Comparison of ENCODE assay signal across 8 mouse cellular contexts in genomic region chr3:68583771-68584511, GRCm38 (mm10).
DNase-seq lines count a peak whose midpoint lies in the region; ATAC-seq and TF ChIP-seq lines count a peak whose summit lies in the region.

No protein-coding gene starts in this region.

- peak overlapping the region; percentile 71 for H3K4me3 ChIP-seq in gastrocnemius, adult 2 months
- H3K4me3 ChIP-seq in hindbrain, embryonic 13.5 days, result no peak overlapping the region
- no peak overlapping the region for H3K4me3 ChIP-seq in midbrain, embryonic 11.5 days (ENCODE audit: low read depth, low read length)

- 23% methylated on average over 14 of the region's 14 CpGs for WGBS in hindbrain, embryonic 13.5 days
- 56% methylated on average over 14 of the region's 14 CpGs for WGBS in midbrain, embryonic 11.5 days

- H3K9me3 ChIP-seq in hindbrain, embryonic 13.5 days, result no peaks in the 10 kb centered on the region
- no peaks in the 10 kb centered on the region for H3K9me3 ChIP-seq in midbrain, embryonic 11.5 days (ENCODE audit: control insufficient read depth, low read length)

- no peaks in the 10 kb centered on the region for H3K36me3 ChIP-seq in hindbrain, embryonic 13.5 days
- H3K36me3 ChIP-seq in midbrain, embryonic 11.5 days (ENCODE audit: control insufficient read depth, insufficient read depth, low read length), result no peaks in the 10 kb centered on the region

- H3K27me3 ChIP-seq in Patski, result no peaks in the 10 kb centered on the region
- H3K27me3 ChIP-seq in hindbrain, embryonic 13.5 days, result no peaks in the 10 kb centered on the region
- no peaks in the 10 kb centered on the region for H3K27me3 ChIP-seq in midbrain, embryonic 11.5 days (ENCODE audit: control insufficient read depth, insufficient read depth, low read length)

- CTCF ChIA-PET in Patski (lab: Charles Lee), result interaction anchor here (0.7 to 1.7 kb wide), 4 partner anchors 9 to 178 kb away, joined by 3 read pairs; no protein-coding TSS in a partner anchor

- peak overlapping the region; percentile 34 for H3K4me2 ChIP-seq in hindbrain, embryonic 13.5 days
- peak overlapping the region; percentile 25 for H3K4me2 ChIP-seq in midbrain, embryonic 11.5 days

- peaks cover 86% of the 10 kb centered on the region for H3K4me1 ChIP-seq in hindbrain, embryonic 13.5 days (replicated peaks)
- peaks cover 35% of the 10 kb centered on the region for H3K4me1 ChIP-seq in midbrain, embryonic 11.5 days (ENCODE audit: control insufficient read depth, insufficient read depth, low read length)

- peak; percentile 24 for ATAC-seq in Patski
- ATAC-seq in hindbrain, embryonic 13.5 days (ENCODE audit: low FRiP score), result peak; percentile 64
- ATAC-seq in midbrain, embryonic 11.5 days (ENCODE audit: low FRiP score), result peak; percentile 57
- no peak for ATAC-seq in erythroblast, adult 5-6 weeks (replicated peaks; ENCODE audit: low FRiP score, poor library complexity, severe bottlenecking)

- POLR2A ChIA-PET in Patski (lab: Charles Lee), result interaction anchor here (0.6 to 0.7 kb wide), 2 partner anchors 10 to 59 kb away, joined by 3 to 5 read pairs; no protein-coding TSS in a partner anchor

- TF ChIP-seq CTCF in Patski (IDR thresholded peaks at IDR 0.05), result no peak
- no peak for TF ChIP-seq CTCF in gastrocnemius, adult 2 months (IDR thresholded peaks at IDR 0.05)

- in situ Hi-C loops in Patski (cut with MboI; ENCODE audit: low pct_unique_long_range_greater_than_20kb), result no loop called here

- H3K27ac ChIP-seq in gastrocnemius, adult 2 months, result peak overlapping the region; percentile 93
- H3K27ac ChIP-seq in hindbrain, embryonic 13.5 days, result peak overlapping the region; percentile 84
- peak overlapping the region; percentile 77 for H3K27ac ChIP-seq in midbrain, embryonic 11.5 days (ENCODE audit: low read depth, low read length)

- H3K9ac ChIP-seq in hindbrain, embryonic 13.5 days, result no peak overlapping the region
- no peak overlapping the region; the same call in 1 of the 2 replicates for H3K9ac ChIP-seq in midbrain, embryonic 11.5 days (ENCODE audit: low read length)

- DNase-seq in Patski (ENCODE audit: low read depth, low spot score), result no peak
- DNase-seq in cerebellum, adult 11 months, result peak; percentile 88
- DNase-seq in gastrocnemius, adult 2 months, result peak; percentile 84
- DNase-seq in midbrain, embryonic 11.5 days (ENCODE audit: low spot score, missing footprints), result no peak
- DNase-seq in thymus, adult 18-20 months, result no peak
- DNase-seq in thymus, postnatal 0 days (ENCODE audit: low spot score), result no peak

- intact Hi-C loops in gastrocnemius, adult 2 months (cut with DNase I), result loop anchor here (5.0 kb wide), 1 partner anchor 108 kb away; the partner anchor contains the start of gene Il12a

Comparison
In these comparisons a context has a peak if more than half of its experiments do, and no peak if none do; other contexts are left out.
1. DNase-seq: peak in cerebellum, adult 11 months (single experiment) and gastrocnemius, adult 2 months (single experiment); none in Patski (single experiment), midbrain, embryonic 11.5 days (single experiment), thymus, adult 18-20 months (0 of 2) and thymus, postnatal 0 days (single experiment).
2. Peak in every context shown above with its lines, with median percentiles within 50 percentile points of each other: H3K27ac ChIP-seq.